Comparison of ENCODE assay signal across 8 mouse cellular contexts in genomic region chr5:135934481-135935175, GRCm38 (mm10). TPM values are rescaled to one million over a fixed set of nuclear protein-coding genes. Genes with fewer than 3 reads are reported as not detected.
A peak's percentile ranks its signal among the peaks of the same experiment; 100 is the strongest.
DNase-seq lines count a peak whose midpoint lies in the region; ATAC-seq and TF ChIP-seq lines count a peak whose summit lies in the region.

TSS of gene Ywhag (minus strand) at chr5:135934616.

- peak within 1 kb of the TSS; percentile 97 for H3K9ac ChIP-seq in forebrain, embryonic 12.5 days
- H3K9ac ChIP-seq in heart, postnatal 0 days (replicated peaks; ENCODE audit: low read depth, low read length): peak within 1 kb of the TSS; percentile 89
- peak within 1 kb of the TSS; percentile 91 for H3K9ac ChIP-seq in liver, embryonic 16.5 days (ENCODE audit: low read depth, low read length)
- peak within 1 kb of the TSS; percentile 90 for H3K9ac ChIP-seq in neural tube, embryonic 13.5 days

- H3K4me3 ChIP-seq in E14TG2a.4 (replicated peaks; ENCODE audit: low read length): peak within 1 kb of the TSS; percentile 99
- H3K4me3 ChIP-seq in forebrain, embryonic 12.5 days (replicated peaks): peak within 1 kb of the TSS; percentile 92
- peak within 1 kb of the TSS; percentile 96 for H3K4me3 ChIP-seq in heart, postnatal 0 days (ENCODE audit: low read depth, low read length)
- peak within 1 kb of the TSS; percentile 98 for H3K4me3 ChIP-seq in liver, embryonic 16.5 days (ENCODE audit: low read depth, low read length)
- H3K4me3 ChIP-seq in neural tube, embryonic 13.5 days: peak within 1 kb of the TSS; percentile 63
- peak within 1 kb of the TSS; percentile 94 for H3K4me3 ChIP-seq in testis, adult 2 months (ENCODE audit: control insufficient read depth, low read depth, low read length)

- H3K27me3 ChIP-seq in E14TG2a.4 (ENCODE audit: insufficient read depth, low read length): no peaks in the 10 kb centered on the region
- no peaks in the 10 kb centered on the region for H3K27me3 ChIP-seq in forebrain, embryonic 12.5 days
- no peaks in the 10 kb centered on the region for H3K27me3 ChIP-seq in heart, postnatal 0 days (ENCODE audit: control insufficient read depth, insufficient read depth, low read length)
- H3K27me3 ChIP-seq in liver, embryonic 16.5 days (ENCODE audit: control insufficient read depth, insufficient read depth, low read depth, low read length): no peaks in the 10 kb centered on the region
- H3K27me3 ChIP-seq in neural tube, embryonic 13.5 days: no peaks in the 10 kb centered on the region
- H3K27me3 ChIP-seq in testis, adult 2 months (ENCODE audit: control insufficient read depth, insufficient read depth, low read length): no peaks in the 10 kb centered on the region

- peak; percentile 97 for ATAC-seq in forebrain, embryonic 12.5 days (ENCODE audit: low FRiP score)
- peak; percentile 96 for ATAC-seq in heart, postnatal 0 days (ENCODE audit: insufficient read depth, low read depth)
- ATAC-seq in liver, embryonic 16.5 days (ENCODE audit: low read depth): peak; percentile 91
- ATAC-seq in neural tube, embryonic 13.5 days (ENCODE audit: low read depth): peak; percentile 93

- peak within 1 kb of the TSS; percentile 65 for H3K4me2 ChIP-seq in forebrain, embryonic 12.5 days
- H3K4me2 ChIP-seq in heart, postnatal 0 days (ENCODE audit: low read depth, low read length): peak within 1 kb of the TSS; percentile 76
- H3K4me2 ChIP-seq in liver, embryonic 16.5 days (ENCODE audit: low read depth, low read length): peak within 1 kb of the TSS; percentile 89
- H3K4me2 ChIP-seq in neural tube, embryonic 13.5 days: peak within 1 kb of the TSS; percentile 72

- peak; percentile 82 for TF ChIP-seq EP300 in heart, postnatal 0 days (IDR thresholded peaks at IDR 0.05; ENCODE audit: low read depth)

- peak; percentile 99 for TF ChIP-seq POLR2A in testis, adult 2 months (IDR thresholded peaks at IDR 0.05; ENCODE audit: control insufficient read depth, low read depth, low read length)

- peak; percentile 95 for DNase-seq in c-Kit-positive CD71-positive TER-119-positive erythroid progenitor cells, embryonic 14.5 days (ENCODE audit: low spot score)
- peak; percentile 99 for DNase-seq in heart, postnatal 0 days (ENCODE audit: low spot score)
- DNase-seq in kidney, postnatal 4 days: peak; percentile 98

- H3K27ac ChIP-seq in forebrain, embryonic 12.5 days: peak within 1 kb of the TSS; percentile 98
- peak within 1 kb of the TSS; percentile 99 for H3K27ac ChIP-seq in heart, postnatal 0 days (ENCODE audit: low read depth)
- H3K27ac ChIP-seq in liver, embryonic 16.5 days (ENCODE audit: low read length): peak within 1 kb of the TSS; percentile 97
- H3K27ac ChIP-seq in neural tube, embryonic 13.5 days (replicated peaks): peak within 1 kb of the TSS; percentile 98
- H3K27ac ChIP-seq in testis, adult 2 months (ENCODE audit: control insufficient read depth, insufficient read depth, low read depth, low read length): peak within 1 kb of the TSS; percentile 91

- TF ChIP-seq CTCF in E14TG2a.4 (conservative IDR thresholded peaks at IDR 0.05; ENCODE audit: low read length): no peak
- TF ChIP-seq CTCF in heart, postnatal 0 days (IDR thresholded peaks at IDR 0.05; ENCODE audit: low read depth): peak; percentile 72
- peak; percentile 37; the same call in 1 of the 2 replicates for TF ChIP-seq CTCF in testis, adult 2 months (IDR thresholded peaks at IDR 0.05; ENCODE audit: control insufficient read depth, insufficient read depth, insufficient replicate concordance, low read depth, low read length)

- peaks cover 34% of the 10 kb centered on the region for H3K36me3 ChIP-seq in E14TG2a.4 (ENCODE audit: insufficient read depth, low read length)
- peaks cover 28% of the 10 kb centered on the region for H3K36me3 ChIP-seq in forebrain, embryonic 12.5 days (replicated peaks)
- peaks cover 22% of the 10 kb centered on the region for H3K36me3 ChIP-seq in heart, postnatal 0 days (replicated peaks; ENCODE audit: control insufficient read depth, insufficient read depth, low read length)
- peaks cover 12% of the 10 kb centered on the region for H3K36me3 ChIP-seq in liver, embryonic 16.5 days (ENCODE audit: control insufficient read depth, insufficient read depth)
- peaks cover 28% of the 10 kb centered on the region for H3K36me3 ChIP-seq in neural tube, embryonic 13.5 days
- H3K36me3 ChIP-seq in testis, adult 2 months (ENCODE audit: control insufficient read depth, insufficient read depth, low read length): no peaks in the 10 kb centered on the region

- H3K4me1 ChIP-seq in E14TG2a.4 (replicated peaks; ENCODE audit: low read depth, low read length): peaks cover 72% of the 10 kb centered on the region
- peaks cover 36% of the 10 kb centered on the region for H3K4me1 ChIP-seq in forebrain, embryonic 12.5 days
- peaks cover 12% of the 10 kb centered on the region for H3K4me1 ChIP-seq in heart, postnatal 0 days (ENCODE audit: control insufficient read depth, insufficient read depth)
- peaks cover 21% of the 10 kb centered on the region for H3K4me1 ChIP-seq in liver, embryonic 16.5 days (ENCODE audit: control insufficient read depth, low read depth, low read length)
- H3K4me1 ChIP-seq in neural tube, embryonic 13.5 days (replicated peaks): peaks cover 41% of the 10 kb centered on the region
- peaks cover 9% of the 10 kb centered on the region for H3K4me1 ChIP-seq in testis, adult 2 months (ENCODE audit: control insufficient read depth, insufficient read depth, low read length)

- H3K9me3 ChIP-seq in E14TG2a.4 (ENCODE audit: low read length): no peaks in the 10 kb centered on the region
- H3K9me3 ChIP-seq in forebrain, embryonic 12.5 days: no peaks in the 10 kb centered on the region
- no peaks in the 10 kb centered on the region for H3K9me3 ChIP-seq in heart, postnatal 0 days (replicated peaks; ENCODE audit: control insufficient read depth, low read length)
- H3K9me3 ChIP-seq in liver, embryonic 16.5 days (replicated peaks; ENCODE audit: control insufficient read depth, low read length): no peaks in the 10 kb centered on the region
- no peaks in the 10 kb centered on the region for H3K9me3 ChIP-seq in neural tube, embryonic 13.5 days

- WGBS in forebrain, embryonic 12.5 days: under 1% methylated on average over 43 of the region's 48 CpGs
- under 1% methylated on average over 46 of the region's 48 CpGs for WGBS in heart, postnatal 0 days
- WGBS in liver, embryonic 16.5 days (ENCODE audit: insufficient replicate concordance): under 1% methylated on average over 48 of the region's 48 CpGs
- WGBS in neural tube, embryonic 13.5 days: under 1% methylated on average over 48 of the region's 48 CpGs

RNA-seq across cellular contexts. Expression of gene Ywhag, which starts in this region (rescaled TPM):
- polyA plus RNA-seq in forebrain, embryonic 12.5 days (2016; fragmentation: Nextera tagmentation; extraction: Ambion mirVana): 410 and 460 TPM in 2 replicates
- 47.3 and 67.2 TPM in 2 replicates for total RNA-seq in heart, postnatal 0 days (2014; rRNA removed; ENCODE audit: low replicate concordance)
- 137 and 149 TPM in 2 replicates for polyA plus RNA-seq in heart, postnatal 0 days (2015; fragmentation: Nextera tagmentation; extraction: Ambion mirVana)
- polyA plus RNA-seq in liver, embryonic 16.5 days (2015; fragmentation: Nextera tagmentation; extraction: Ambion mirVana): 59.2 and 60.1 TPM in 2 replicates
- 665 and 740 TPM in 2 replicates for polyA plus RNA-seq in neural tube, embryonic 13.5 days (2015; fragmentation: Nextera tagmentation; extraction: Ambion mirVana)
- polyA plus RNA-seq in testis, adult 2 months (2012; rRNA removed): 13.3 and 17.8 TPM in 2 replicates

Comparison
In these comparisons a context has a peak if more than half of its experiments do, and no peak if none do; other contexts are left out.
1. Peak in every context shown above with its lines: DNase-seq, ATAC-seq, H3K4me3 ChIP-seq and H3K27ac ChIP-seq.